Mouse (Mus musculus) C2C12 (cell line): ENCODE measurements around the gene 1110025L11Rik.
"Not testable (repeated sequence)": the region's sequence is repeated elsewhere in the genome, so short reads cannot be mapped to it uniquely, and the experiment has no call there.

Experiments
- CTCF ChIP-seq: IDR thresholded peaks from one replicate; pipeline ENCODE4 v1.5.1; 2011; ENCODE audit not compliant: control insufficient read depth, insufficient read depth, insufficient read length
- MYOG ChIP-seq: IDR thresholded peaks from one replicate; pipeline ENCODE4 v1.6.1; 2011; ENCODE audit not compliant: control insufficient read depth, insufficient read length; ENCODE audit errors: extremely low read depth
- USF1 ChIP-seq: IDR thresholded peaks from one replicate; pipeline ENCODE4 v1.6.1; 2011; ENCODE audit warnings: low read depth, mild to moderate bottlenecking, control low read depth, moderate library complexity

GRCm38 (mm10) chr16:89041372-89041771 lies 22.4 kb downstream of the 1110025L11Rik start, which contains the start of gene Gm10228:
- TF ChIP-seq CTCF, USF1, MYOG: not testable (repeated sequence)
